Comparison of ENCODE assay signal across 11 mouse cellular contexts in genomic region chr7:19464367-19465307, GRCm38 (mm10). TPM values are rescaled to one million over a fixed set of nuclear protein-coding genes. Genes with fewer than 3 reads are reported as not detected.
DNase-seq lines count a peak whose midpoint lies in the region; ATAC-seq and TF ChIP-seq lines count a peak whose summit lies in the region.
"Had no signal": no experiment of that assay in that cellular context is flagged by ENCODE, and none has a peak within 500 bp of the region (broad histone marks: within the 10 kb centered on the region; RNA-seq: fewer than 3 reads in every experiment).

No protein-coding gene starts in this region.

- H3K4me2 ChIP-seq in heart, postnatal 0 days (ENCODE audit: low read depth, low read length): 0 out of 2 replicates have a peak overlapping the region, but pooled peaks have one; percentile 22
- H3K4me2 ChIP-seq in hindbrain, embryonic 12.5 days (replicated peaks): peak overlapping the region; percentile 19; the same call in 1 of the 2 replicates
- H3K4me2 ChIP-seq in liver, embryonic 16.5 days (ENCODE audit: low read depth, low read length): peak overlapping the region; percentile 4; the same call in 1 of the 2 replicates
- H3K4me2 ChIP-seq: hindbrain, embryonic 15.5 days had no signal

- H3K27me3 ChIP-seq in heart, postnatal 0 days (ENCODE audit: control insufficient read depth, insufficient read depth, low read length): peaks cover 25% of the 10 kb centered on the region
- H3K27me3 ChIP-seq in hindbrain, embryonic 12.5 days: peaks cover 55% of the 10 kb centered on the region
- H3K27me3 ChIP-seq in liver, embryonic 16.5 days (ENCODE audit: control insufficient read depth, insufficient read depth, low read depth, low read length): peaks cover 7% of the 10 kb centered on the region

- 20% methylated on average over 22 of the region's 22 CpGs for WGBS in heart, postnatal 0 days
- 10% methylated on average over 22 of the region's 22 CpGs for WGBS in hindbrain, embryonic 12.5 days
- WGBS in liver, embryonic 16.5 days (ENCODE audit: insufficient replicate concordance): 17% methylated on average over 22 of the region's 22 CpGs

- no peaks in the 10 kb centered on the region for H3K36me3 ChIP-seq in heart, postnatal 0 days (replicated peaks; ENCODE audit: control insufficient read depth, insufficient read depth, low read length)
- H3K36me3 ChIP-seq in hindbrain, embryonic 12.5 days: no peaks in the 10 kb centered on the region
- no peaks in the 10 kb centered on the region for H3K36me3 ChIP-seq in liver, embryonic 16.5 days (ENCODE audit: control insufficient read depth, insufficient read depth)
- H3K36me3 ChIP-seq: G1E; hindbrain, embryonic 15.5 days had no signal

- intact Hi-C loops in left cerebral cortex, postnatal 36 days (cut with DNase I): no loop called here

- no peak for DNase-seq in heart, postnatal 0 days (ENCODE audit: low spot score)
- DNase-seq in heart, adult 9 months (ENCODE audit: low spot score in 2 of 2): no peak
- DNase-seq in embryo, embryonic 10.5 days (ENCODE audit: low spot score): peak; percentile 67
- no peak for DNase-seq in cerebellum, postnatal 4 days (ENCODE audit: low spot score in 2 of 2)
- no peak for DNase-seq in left cerebral cortex, adult 11 months (ENCODE audit: low spot score)
- DNase-seq in left cerebral cortex, postnatal 36 days (ENCODE audit: low spot score in 2 of 2): no peak
- DNase-seq: thymus, postnatal 4 days had no signal

- no peak overlapping the region for H3K27ac ChIP-seq in heart, postnatal 0 days (ENCODE audit: low read depth)
- no peak overlapping the region for H3K27ac ChIP-seq in hindbrain, embryonic 12.5 days
- no peak overlapping the region for H3K27ac ChIP-seq in liver, embryonic 16.5 days (ENCODE audit: low read length)
- H3K27ac ChIP-seq: hindbrain, embryonic 15.5 days had no signal

- no peaks in the 10 kb centered on the region for H3K9me3 ChIP-seq in heart, postnatal 0 days (replicated peaks; ENCODE audit: control insufficient read depth, low read length)
- H3K9me3 ChIP-seq in hindbrain, embryonic 12.5 days (replicated peaks): no peaks in the 10 kb centered on the region
- H3K9me3 ChIP-seq in liver, embryonic 16.5 days (replicated peaks; ENCODE audit: control insufficient read depth, low read length): no peaks in the 10 kb centered on the region
- H3K9me3 ChIP-seq: G1E; hindbrain, embryonic 15.5 days had no signal

- no peak for TF ChIP-seq CTCF in heart, postnatal 0 days (IDR thresholded peaks at IDR 0.05; ENCODE audit: low read depth)

- H3K4me1 ChIP-seq in heart, postnatal 0 days (ENCODE audit: control insufficient read depth, insufficient read depth): no peaks in the 10 kb centered on the region
- H3K4me1 ChIP-seq in hindbrain, embryonic 12.5 days: peaks cover 6% of the 10 kb centered on the region
- H3K4me1 ChIP-seq in liver, embryonic 16.5 days (ENCODE audit: control insufficient read depth, low read depth, low read length): no peaks in the 10 kb centered on the region; the same call in 1 of the 2 replicates

- H3K9ac ChIP-seq in heart, postnatal 0 days (replicated peaks; ENCODE audit: low read depth, low read length): no peak overlapping the region
- H3K9ac ChIP-seq in hindbrain, embryonic 12.5 days: 0 out of 2 replicates have a peak overlapping the region, but pooled peaks have one; percentile 32
- H3K9ac ChIP-seq in liver, embryonic 16.5 days (ENCODE audit: low read depth, low read length): no peak overlapping the region
- H3K9ac ChIP-seq: hindbrain, embryonic 15.5 days had no signal

- ATAC-seq in heart, postnatal 0 days (ENCODE audit: insufficient read depth, low read depth): peak; percentile 36; the same call in 1 of the 2 replicates
- ATAC-seq in hindbrain, embryonic 12.5 days (ENCODE audit: low FRiP score): no peak
- ATAC-seq in liver, embryonic 16.5 days (ENCODE audit: low read depth): no peak

- no peak for TF ChIP-seq EP300 in heart, postnatal 0 days (IDR thresholded peaks at IDR 0.05; ENCODE audit: low read depth)

- H3K4me3 ChIP-seq in heart, postnatal 0 days (ENCODE audit: low read depth, low read length): no peak overlapping the region
- no peak overlapping the region for H3K4me3 ChIP-seq in hindbrain, embryonic 12.5 days
- H3K4me3 ChIP-seq in liver, embryonic 16.5 days (ENCODE audit: low read depth, low read length): no peak overlapping the region; the same call in 1 of the 2 replicates
- H3K4me3 ChIP-seq: hindbrain, embryonic 15.5 days had no signal

RNA-seq across cellular contexts. Expression of gene Exoc3l2, which starts 1.5 kb away (rescaled TPM):
- total RNA-seq in heart, postnatal 0 days (2014; rRNA removed; ENCODE audit: low replicate concordance): 1.9 and 3.5 TPM in 2 replicates
- 0.49 and 0.62 TPM in 2 replicates for polyA plus RNA-seq in heart, postnatal 0 days (2015; fragmentation: Nextera tagmentation; extraction: Ambion mirVana)
- 1.0 and 1.5 TPM in 2 replicates for polyA plus RNA-seq in hindbrain, embryonic 12.5 days (2016; fragmentation: Nextera tagmentation; extraction: Ambion mirVana)
- polyA plus RNA-seq in liver, embryonic 16.5 days (2015; fragmentation: Nextera tagmentation; extraction: Ambion mirVana): 0.54 and 0.55 TPM in 2 replicates
- total RNA-seq in left cerebral cortex, postnatal 36 days (2021): under 1 TPM; 0.23 to 0.52 TPM
- total RNA-seq: G1E had no signal

RNA-seq across cellular contexts. Expression of gene Mark4, which starts 6.0 kb away (rescaled TPM):
- total RNA-seq in heart, postnatal 0 days (2014; rRNA removed; ENCODE audit: low replicate concordance): 16.0 and 26.4 TPM in 2 replicates
- polyA plus RNA-seq in heart, postnatal 0 days (2015; fragmentation: Nextera tagmentation; extraction: Ambion mirVana): 5.5 and 5.6 TPM in 2 replicates
- polyA plus RNA-seq in hindbrain, embryonic 12.5 days (2016; fragmentation: Nextera tagmentation; extraction: Ambion mirVana): 20.0 and 21.6 TPM in 2 replicates
- 0.99 and 1.3 TPM in 2 replicates for polyA plus RNA-seq in liver, embryonic 16.5 days (2015; fragmentation: Nextera tagmentation; extraction: Ambion mirVana)
- total RNA-seq in left cerebral cortex, postnatal 36 days (2021): 10 to 100 TPM; 76.8 to 77.7 TPM

RNA-seq across cellular contexts. Expression of gene Bloc1s3, which starts 43.5 kb away (rescaled TPM):
- 9.3 and 11.9 TPM in 2 replicates for total RNA-seq in heart, postnatal 0 days (2014; rRNA removed; ENCODE audit: low replicate concordance)
- polyA plus RNA-seq in heart, postnatal 0 days (2015; fragmentation: Nextera tagmentation; extraction: Ambion mirVana): 1.2 TPM in 2 replicates
- 4.6 and 4.8 TPM in 2 replicates for polyA plus RNA-seq in hindbrain, embryonic 12.5 days (2016; fragmentation: Nextera tagmentation; extraction: Ambion mirVana)
- polyA plus RNA-seq in liver, embryonic 16.5 days (2015; fragmentation: Nextera tagmentation; extraction: Ambion mirVana): 0.65 and 0.72 TPM in 2 replicates
- 1 to 10 TPM; 6.8 to 7.2 TPM for total RNA-seq in left cerebral cortex, postnatal 36 days (2021)

RNA-seq across cellular contexts. Expression of gene Trappc6a, which starts 43.6 kb away (rescaled TPM):
- 65.1 and 84.9 TPM in 2 replicates for total RNA-seq in heart, postnatal 0 days (2014; rRNA removed; ENCODE audit: low replicate concordance)
- 79.5 and 83.3 TPM in 2 replicates for polyA plus RNA-seq in heart, postnatal 0 days (2015; fragmentation: Nextera tagmentation; extraction: Ambion mirVana)
- polyA plus RNA-seq in hindbrain, embryonic 12.5 days (2016; fragmentation: Nextera tagmentation; extraction: Ambion mirVana): 41.7 and 48.1 TPM in 2 replicates
- polyA plus RNA-seq in liver, embryonic 16.5 days (2015; fragmentation: Nextera tagmentation; extraction: Ambion mirVana): 37.2 and 37.4 TPM in 2 replicates
- total RNA-seq in left cerebral cortex, postnatal 36 days (2021): 10 to 100 TPM; 18.2 to 19.5 TPM

RNA-seq across cellular contexts. Expression of gene Nkpd1, which starts 53.0 kb away (rescaled TPM):
- total RNA-seq in heart, postnatal 0 days (2014; rRNA removed; ENCODE audit: low replicate concordance): not detected in 2 replicates
- polyA plus RNA-seq in heart, postnatal 0 days (2015; fragmentation: Nextera tagmentation; extraction: Ambion mirVana): not detected in 2 replicates
- 0.23 TPM in 1 of 2 replicates, not detected in the other for polyA plus RNA-seq in hindbrain, embryonic 12.5 days (2016; fragmentation: Nextera tagmentation; extraction: Ambion mirVana)
- polyA plus RNA-seq in liver, embryonic 16.5 days (2015; fragmentation: Nextera tagmentation; extraction: Ambion mirVana): not detected in 2 replicates
- under 1 TPM; 0.68 to 0.94 TPM for total RNA-seq in left cerebral cortex, postnatal 36 days (2021)
